Mouse (Mus musculus): ENCODE measurements around the gene Ccdc149.

- no peak for TF ChIP-seq CTCF (IDR thresholded peaks at IDR 0.05; ENCODE audit: low read depth, low read length)
- TF ChIP-seq POLR2A (IDR thresholded peaks at IDR 0.05; ENCODE audit: insufficient read depth, low read length), result no peak
Measured at GRCm38 (mm10) chr5:52390381-52390780, 80.9 kb downstream of the Ccdc149 start.

All from ES-Bruce4 (cell line).